Mouse (Mus musculus) heart, adult 2 months (tissue): ENCODE data around the gene Plekhg6. TPM values are rescaled to one million over a fixed set of nuclear protein-coding genes. Genes with fewer than 3 reads are reported as not detected.

Experiments
- DNase-seq, 2 experiments: peaks; one replicate each; pipeline ENCODE4 v3.0.0; 2021
- H3K27ac ChIP-seq: fragments of 200-600 bp; 2 replicates; pipeline ENCODE4 v1.8.1; 2022
- H3K27me3 ChIP-seq: fragments of 200-500 bp; 2 replicates; pipeline ENCODE4 v1.6.1; 2012; ENCODE audit warnings: mild to moderate bottlenecking, low read length, inconsistent platforms, mixed read lengths; ENCODE audit not compliant: control insufficient read depth, insufficient read depth
- H3K36me3 ChIP-seq: fragments of 200-500 bp; 2 replicates; pipeline ENCODE4 v1.6.1; 2012; ENCODE audit warnings: low read length, inconsistent platforms; ENCODE audit not compliant: control insufficient read depth, insufficient read depth
- H3K4me1 ChIP-seq: fragments of 200-500 bp; 2 replicates; pipeline ENCODE4 v1.6.1; 2011; ENCODE audit warnings: low read length; ENCODE audit not compliant: control insufficient read depth, insufficient read depth
- H3K4me3 ChIP-seq: fragments of 200-600 bp; 2 replicates; pipeline ENCODE4 v1.8.1; 2022
- H3K79me2 ChIP-seq: fragments of 200-500 bp; replicated peaks from 2 replicates; pipeline ENCODE4 v1.6.1; 2012; ENCODE audit warnings: mild to moderate bottlenecking, inconsistent platforms, low read length, moderate library complexity, mixed read lengths; ENCODE audit not compliant: control insufficient read depth, insufficient read depth
- H3K9ac ChIP-seq: fragments of 200-500 bp; 2 replicates; pipeline ENCODE4 v1.6.1; 2012; ENCODE audit warnings: low read depth, mild to moderate bottlenecking, control low read depth, inconsistent platforms, low read length, mixed read lengths
- CTCF ChIP-seq: fragments of 200-600 bp; IDR thresholded peaks from 2 replicates; pipeline ENCODE4 v1.8.1; 2022; ENCODE audit warnings: antibody characterized with exemption, mild to moderate bottlenecking, moderate library complexity
- EP300 ChIP-seq: fragments of 200-500 bp; IDR thresholded peaks from 2 replicates; pipeline ENCODE4 v1.6.1; 2011; ENCODE audit warnings: low read depth, low read length, control low read depth; ENCODE audit not compliant: insufficient read depth
- POLR2A ChIP-seq: fragments of 200-500 bp; IDR thresholded peaks from 2 replicates; pipeline ENCODE4 v1.6.1; 2011; ENCODE audit warnings: mild to moderate bottlenecking, low read depth, low read length, control low read depth; ENCODE audit not compliant: insufficient read depth
- WGBS: fragments of 180-500 bp; shearing (Covaris S2); methylation state at CpG from one replicate; pipeline ENCODE4 v1.1.7; 2018; 5-methylcytosine and 5-hydroxymethylcytosine counted together
- intact Hi-C: fragments of 180-260 bp; cut with DNase I; formaldehyde crosslinking; loops from one replicate; pipeline ENCODE4 v1.15.1; 2025
- polyA plus RNA-seq: library from polyadenylated mRNA; depleted of rRNA; stranded (reverse); fragments of >200 nt; gene quantifications from 2 replicates; pipeline ENCODE4 v1.2.3, GENCODE M21; 2012
- total RNA-seq, 2 experiments: library from RNA; stranded (reverse); gene quantifications; 2 replicates each; pipeline ENCODE4 v1.2.3; 2021

Gene Plekhg6
- total and polyA plus RNA-seq, 3 experiments: 0.08 to 0.14 TPM; not detected in 1

- no peak overlapping the region for H3K9ac ChIP-seq
Observed at GRCm38 (mm10) chr6:125321114-125321855, 59.3 kb downstream of the Plekhg6 start.

GRCm38 (mm10) chr6:125320323-125320722, 60.3 kb downstream of the Plekhg6 start, which contains the start of gene Scnn1a:
TSS of gene Scnn1a (plus strand) at chr6:125320659.
- Histone ChIP-seq H3K36me3 (no peaks in the 10 kb centered on the region), H3K79me2 (no peaks in the 10 kb centered on the region), H3K9ac (no peak within 1 kb of the TSS), H3K4me1 (no peaks in the 10 kb centered on the region), H3K27me3 (0 out of 2 replicates have a peak, but pooled peaks cover 2% of the 10 kb centered on the region), H3K27ac (no peak within 1 kb of the TSS), H3K4me3 (no peak within 1 kb of the TSS)
- peak in 1 of 2 experiments; percentile 14 for DNase-seq
- 94% methylated on average over 1 of the region's 1 CpGs for WGBS
- intact Hi-C loops: no loop called here
- no peak for TF ChIP-seq CTCF
- TF ChIP-seq POLR2A: no peak
- no peak for TF ChIP-seq EP300

More at GRCm38 (mm10) chr6:125321114-125321855, 59.3 kb downstream of the Plekhg6 start:
- Histone ChIP-seq H3K36me3 (no peaks in the 10 kb centered on the region), H3K4me1 (no peaks in the 10 kb centered on the region), H3K27ac (no peak overlapping the region), H3K27me3 (0 out of 2 replicates have a peak, but pooled peaks cover 2% of the 10 kb centered on the region), H3K4me3 (no peak overlapping the region), H3K79me2 (no peaks in the 10 kb centered on the region)
- intact Hi-C loops: no loop called here
- WGBS: 31% methylated on average over 26 of the region's 26 CpGs
- peak in 1 of 2 experiments; percentile 15 for DNase-seq
- TF ChIP-seq CTCF (no peak), EP300 (no peak), POLR2A (no peak)

GRCm38 (mm10) chr6:125319919-125320296, 60.7 kb downstream of the Plekhg6 start:
- Histone ChIP-seq H3K9ac (no peak overlapping the region), H3K27ac (no peak overlapping the region), H3K4me3 (no peak overlapping the region), H3K36me3 (no peaks in the 10 kb centered on the region), H3K27me3 (0 out of 2 replicates have a peak, but pooled peaks cover 2% of the 10 kb centered on the region), H3K79me2 (no peaks in the 10 kb centered on the region), H3K4me1 (no peaks in the 10 kb centered on the region)
- TF ChIP-seq EP300 (no peak), CTCF (no peak)
- intact Hi-C loops: no loop called here
- no peak for DNase-seq

GRCm38 (mm10) chr6:125318981-125319918, 61.3 kb downstream of the Plekhg6 start:
- WGBS: 63% methylated on average over 15 of the region's 15 CpGs
- no peak overlapping the region for H3K27ac ChIP-seq
- no peaks in the 10 kb centered on the region for H3K79me2 ChIP-seq
- peaks cover 2% of the 10 kb centered on the region for H3K4me1 ChIP-seq
- no peaks in the 10 kb centered on the region for H3K36me3 ChIP-seq
- TF ChIP-seq POLR2A (no peak), EP300 (no peak), CTCF (no peak)
- no peak overlapping the region for H3K4me3 ChIP-seq
- H3K27me3 ChIP-seq: 0 out of 2 replicates have a peak, but pooled peaks cover 2% of the 10 kb centered on the region
- no peak overlapping the region for H3K9ac ChIP-seq
- DNase-seq: peak in 1 of 2 experiments; percentile 15
- intact Hi-C loops: no loop called here

- 29% methylated on average over 7 of the region's 7 CpGs for WGBS
- no peaks in the 10 kb centered on the region for H3K79me2 ChIP-seq
- DNase-seq: no peak
- no peak overlapping the region for H3K4me3 ChIP-seq
- H3K4me1 ChIP-seq: peaks cover 9% of the 10 kb centered on the region
- 0 out of 2 replicates have a peak, but pooled peaks cover 2% of the 10 kb centered on the region for H3K27me3 ChIP-seq
- no peak overlapping the region for H3K27ac ChIP-seq
- no peak overlapping the region for H3K9ac ChIP-seq
- intact Hi-C loops: no loop called here
- TF ChIP-seq POLR2A (no peak), EP300 (no peak), CTCF (no peak)
- H3K36me3 ChIP-seq: no peaks in the 10 kb centered on the region
Observed at GRCm38 (mm10) chr6:125317077-125317476, 63.5 kb downstream of the Plekhg6 start.
